Mouse (Mus musculus): ENCODE measurements around the gene Col12a1. TPM values are rescaled to one million over a fixed set of nuclear protein-coding genes. Genes with fewer than 3 reads are reported as not detected.

Col12a1 gene
- polyA plus RNA-seq, 1 experiment from 2014 or later, result 191 TPM

DNA sequence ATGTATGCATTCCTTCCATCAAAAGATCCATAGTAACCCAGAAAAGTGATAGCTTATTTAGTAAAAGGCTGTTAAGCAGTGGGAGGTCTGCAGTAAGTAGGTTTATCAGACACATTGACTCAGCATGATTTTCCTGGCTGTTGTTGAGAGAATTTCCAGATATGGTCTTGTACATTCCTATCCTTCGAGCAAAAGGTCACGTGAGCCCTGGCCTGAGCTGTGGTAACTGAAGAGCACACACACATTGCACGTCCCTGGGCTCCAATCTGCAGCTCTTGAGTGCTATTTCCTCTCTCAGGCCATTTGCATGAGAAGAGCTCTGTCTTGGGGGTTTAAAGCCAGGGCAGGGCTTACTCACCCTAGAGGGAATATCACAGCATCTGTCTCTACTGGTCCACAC lies 101.3 kb downstream of the Col12a1 start:
- Histone ChIP-seq H3K27ac (no peak overlapping the region), H3K4me3 (no peak overlapping the region), H3K4me1 (no peaks in the 10 kb centered on the region), H3K4me2 (no peak overlapping the region), H3K36me3 (peaks cover 47% of the 10 kb centered on the region), H3K9me3 (no peaks in the 10 kb centered on the region), H3K9ac (no peak overlapping the region), H3K27me3 (no peaks in the 10 kb centered on the region)
- no peak for ATAC-seq (ENCODE audit: insufficient number of reproducible peaks, low FRiP score, low TSS enrichment, low read depth)
- 24% methylated on average over 3 of the region's 3 CpGs for WGBS

DNA sequence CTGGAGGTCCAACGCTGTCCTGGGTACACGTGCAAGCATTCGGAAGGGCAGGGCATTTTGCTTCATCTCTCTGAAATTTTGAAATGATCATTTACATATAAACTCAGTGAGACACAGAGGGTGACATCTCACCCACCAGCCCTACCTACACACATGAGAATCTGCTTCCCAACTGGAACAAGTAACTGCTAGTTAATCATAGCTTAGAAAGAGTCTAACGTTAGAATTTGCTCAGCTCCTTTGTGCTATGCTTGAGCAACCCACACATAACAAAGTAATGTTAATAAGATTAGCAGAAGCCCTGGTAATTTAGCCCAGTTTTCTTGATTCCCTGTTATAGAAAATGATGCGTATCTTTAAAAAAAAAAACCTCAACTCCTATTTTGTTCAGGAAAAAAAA lies 102.6 kb downstream of the Col12a1 start:
- H3K27ac ChIP-seq, result no peak overlapping the region

DNA sequence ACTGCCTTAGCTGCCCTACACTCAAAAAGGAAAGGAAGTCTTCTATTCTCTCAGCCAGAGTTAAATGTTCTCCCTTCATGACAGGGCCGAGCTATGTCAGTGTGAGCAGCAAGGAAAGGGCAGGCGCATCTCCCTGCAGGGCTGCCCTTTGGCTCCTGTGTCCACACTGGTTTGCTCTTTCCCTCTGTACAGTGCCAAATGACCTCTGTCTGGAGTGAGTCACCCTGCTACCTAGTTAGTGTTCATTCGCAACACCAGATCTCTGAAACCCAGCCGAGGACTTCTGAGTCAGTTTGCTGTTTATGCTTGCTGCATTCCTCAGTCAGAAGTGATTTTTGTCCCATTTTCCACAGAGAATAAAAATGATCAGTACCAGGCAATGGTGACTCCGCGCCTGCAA lies 108.3 kb downstream of the Col12a1 start:
- Histone ChIP-seq H3K4me2 (no peak overlapping the region), H3K4me1 (peaks cover 14% of the 10 kb centered on the region), H3K9me3 (no peaks in the 10 kb centered on the region), H3K36me3 (peaks cover 40% of the 10 kb centered on the region), H3K27ac (peak overlapping the region; percentile 43), H3K4me3 (no peak overlapping the region), H3K27me3 (no peaks in the 10 kb centered on the region), H3K9ac (no peak overlapping the region)
- no peak for ATAC-seq (ENCODE audit: insufficient number of reproducible peaks, low FRiP score, low TSS enrichment, low read depth)
- WGBS, result 87% methylated on average over 6 of the region's 6 CpGs

More for the DNA sequence above, 102.6 kb downstream of the Col12a1 start:
- Histone ChIP-seq H3K27me3 (no peaks in the 10 kb centered on the region), H3K36me3 (peaks cover 55% of the 10 kb centered on the region), H3K4me2 (no peak overlapping the region), H3K4me3 (no peak overlapping the region), H3K9me3 (no peaks in the 10 kb centered on the region), H3K4me1 (no peaks in the 10 kb centered on the region), H3K9ac (no peak overlapping the region)
- ATAC-seq (ENCODE audit: insufficient number of reproducible peaks, low FRiP score, low TSS enrichment, low read depth), result no peak
- 81% methylated on average over 5 of the region's 5 CpGs for WGBS

DNA sequence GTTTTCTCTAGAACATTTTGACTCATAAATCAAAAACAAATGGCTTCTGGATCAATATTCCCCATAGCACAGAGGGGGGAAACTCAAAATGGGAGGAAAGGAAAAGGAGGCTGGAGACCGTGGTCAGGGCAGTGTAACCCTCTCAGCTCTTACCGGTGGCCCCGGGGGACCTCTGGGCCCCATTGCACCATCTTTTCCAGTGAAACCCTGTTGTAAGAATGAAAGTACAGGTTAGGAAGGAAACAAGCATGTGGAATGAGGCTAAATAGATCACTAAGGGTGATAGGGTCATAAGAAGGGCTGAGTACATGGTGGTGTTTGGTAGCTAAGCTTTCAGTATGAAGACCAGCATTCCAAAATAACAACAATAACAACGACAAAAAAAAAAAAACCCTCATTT lies 109.0 kb downstream of the Col12a1 start:
- Histone ChIP-seq H3K4me3 (no peak overlapping the region), H3K9ac (no peak overlapping the region), H3K9me3 (no peaks in the 10 kb centered on the region), H3K4me1 (peaks cover 14% of the 10 kb centered on the region), H3K27me3 (no peaks in the 10 kb centered on the region), H3K36me3 (peaks cover 36% of the 10 kb centered on the region), H3K27ac (peak overlapping the region; percentile 54), H3K4me2 (no peak overlapping the region)
- ATAC-seq (ENCODE audit: insufficient number of reproducible peaks, low FRiP score, low TSS enrichment, low read depth), result no peak
- WGBS, result 73% methylated on average over 4 of the region's 4 CpGs

- peaks cover 20% of the 10 kb centered on the region for H3K4me1 ChIP-seq
- H3K36me3 ChIP-seq, result peaks cover 41% of the 10 kb centered on the region
- no peaks in the 10 kb centered on the region for H3K27me3 ChIP-seq
- no peak overlapping the region for H3K9ac ChIP-seq
- H3K4me2 ChIP-seq, result no peak overlapping the region
- H3K27ac ChIP-seq, result peak overlapping the region; percentile 68; the same call in 1 of the 2 replicates
- no peak overlapping the region for H3K4me3 ChIP-seq
- H3K9me3 ChIP-seq, result no peaks in the 10 kb centered on the region
- WGBS, result 31% methylated on average over 1 of the region's 1 CpGs
- no peak for ATAC-seq (ENCODE audit: insufficient number of reproducible peaks, low FRiP score, low TSS enrichment, low read depth)
Observed at GRCm38 (mm10) chr9:79608795-79609194, 109.8 kb downstream of the Col12a1 start.

GRCm38 (mm10) chr9:79608062-79608531 lies 110.5 kb downstream of the Col12a1 start:
- Histone ChIP-seq H3K9me3 (no peaks in the 10 kb centered on the region), H3K4me2 (no peak overlapping the region), H3K27me3 (no peaks in the 10 kb centered on the region), H3K36me3 (peaks cover 36% of the 10 kb centered on the region), H3K4me1 (peaks cover 20% of the 10 kb centered on the region), H3K27ac (peak overlapping the region; percentile 87), H3K9ac (no peak overlapping the region), H3K4me3 (no peak overlapping the region)
- peak; percentile 73 for ATAC-seq (ENCODE audit: insufficient number of reproducible peaks, low FRiP score, low TSS enrichment, low read depth)
- WGBS, result 37% methylated on average over 4 of the region's 4 CpGs

GRCm38 (mm10) chr9:79606122-79606521 lies 112.5 kb downstream of the Col12a1 start:
- Histone ChIP-seq H3K27ac (0 out of 2 replicates have a peak overlapping the region, but pooled peaks have one; percentile 43), H3K36me3 (peaks cover 28% of the 10 kb centered on the region)

DNA sequence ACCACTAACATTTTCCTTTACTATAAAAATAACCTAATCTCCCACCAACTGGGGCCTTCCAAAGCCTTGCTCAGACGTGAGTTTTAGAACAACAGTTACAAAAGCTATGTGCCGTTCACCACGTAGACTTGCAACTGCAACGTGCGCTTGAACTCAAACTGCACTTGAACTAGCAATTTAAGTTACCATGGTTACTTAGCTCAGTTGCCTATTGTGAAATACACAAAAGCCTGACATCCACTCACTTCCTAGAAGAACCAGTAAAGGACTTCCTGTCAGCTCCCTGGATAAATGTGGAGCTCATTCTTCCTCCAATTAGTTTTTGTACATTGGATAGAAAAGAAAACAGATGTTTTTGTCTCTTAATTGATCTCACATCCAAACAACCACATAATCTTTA lies 112.9 kb downstream of the Col12a1 start:
- no peaks in the 10 kb centered on the region for H3K27me3 ChIP-seq
- 48% methylated on average over 5 of the region's 5 CpGs for WGBS
- no peak overlapping the region for H3K4me2 ChIP-seq
- no peak overlapping the region for H3K4me3 ChIP-seq
- H3K4me1 ChIP-seq, result peaks cover 20% of the 10 kb centered on the region
- peaks cover 26% of the 10 kb centered on the region for H3K36me3 ChIP-seq
- H3K27ac ChIP-seq, result 0 out of 2 replicates have a peak overlapping the region, but pooled peaks have one; percentile 43
- no peak for ATAC-seq (ENCODE audit: insufficient number of reproducible peaks, low FRiP score, low TSS enrichment, low read depth)
- no peaks in the 10 kb centered on the region for H3K9me3 ChIP-seq
- H3K9ac ChIP-seq, result no peak overlapping the region

More at GRCm38 (mm10) chr9:79606122-79606521, 112.5 kb downstream of the Col12a1 start:
- no peak for ATAC-seq (ENCODE audit: insufficient number of reproducible peaks, low FRiP score, low TSS enrichment, low read depth)
- peaks cover 20% of the 10 kb centered on the region for H3K4me1 ChIP-seq
- H3K27me3 ChIP-seq, result no peaks in the 10 kb centered on the region
- H3K9ac ChIP-seq, result no peak overlapping the region
- H3K9me3 ChIP-seq, result no peaks in the 10 kb centered on the region
- H3K4me2 ChIP-seq, result no peak overlapping the region
- 65% methylated on average over 5 of the region's 5 CpGs for WGBS
- no peak overlapping the region for H3K4me3 ChIP-seq

DNA sequence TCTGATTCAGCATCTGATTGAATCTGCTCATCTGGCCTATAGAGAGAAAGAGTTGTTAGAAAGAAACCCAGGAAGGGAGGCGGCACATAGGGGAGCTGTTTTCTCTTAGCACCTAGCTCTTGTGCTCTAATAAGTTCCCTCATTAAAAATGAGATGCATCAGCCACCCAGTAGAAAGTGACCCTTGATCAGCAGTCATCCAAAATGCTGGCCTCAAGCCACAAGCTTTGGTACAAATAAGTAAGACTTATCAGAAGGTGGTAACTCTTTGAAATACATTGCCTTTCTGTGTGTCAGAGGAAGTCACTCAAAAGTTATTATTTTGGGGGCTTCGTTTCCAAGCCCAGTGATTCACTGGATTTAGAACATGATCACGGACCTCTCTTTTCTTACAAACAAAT lies 114.1 kb downstream of the Col12a1 start:
- H3K4me1 ChIP-seq, result peaks cover 21% of the 10 kb centered on the region
- H3K27ac ChIP-seq, result peak overlapping the region; percentile 75
- no peak overlapping the region for H3K4me3 ChIP-seq
- WGBS, result 78% methylated on average over 3 of the region's 3 CpGs
- H3K4me2 ChIP-seq, result no peak overlapping the region
- H3K9ac ChIP-seq, result no peak overlapping the region
- no peak for ATAC-seq (ENCODE audit: insufficient number of reproducible peaks, low FRiP score, low TSS enrichment, low read depth)
- peaks cover 32% of the 10 kb centered on the region for H3K36me3 ChIP-seq
- H3K27me3 ChIP-seq, result no peaks in the 10 kb centered on the region
- no peaks in the 10 kb centered on the region for H3K9me3 ChIP-seq

- ATAC-seq (ENCODE audit: insufficient number of reproducible peaks, low FRiP score, low TSS enrichment, low read depth), result no peak
- peak overlapping the region; percentile 75; the same call in 1 of the 2 replicates for H3K27ac ChIP-seq
- no peak overlapping the region for H3K9ac ChIP-seq
- no peak overlapping the region for H3K4me3 ChIP-seq
- H3K4me2 ChIP-seq, result no peak overlapping the region
- peaks cover 22% of the 10 kb centered on the region for H3K4me1 ChIP-seq
- WGBS, result 58% methylated on average over 2 of the region's 2 CpGs
- peaks cover 36% of the 10 kb centered on the region for H3K36me3 ChIP-seq
- H3K27me3 ChIP-seq, result no peaks in the 10 kb centered on the region
- no peaks in the 10 kb centered on the region for H3K9me3 ChIP-seq
Observed at GRCm38 (mm10) chr9:79603448-79603847, 115.2 kb downstream of the Col12a1 start.

GRCm38 (mm10) chr9:79600237-79600570 lies 118.4 kb downstream of the Col12a1 start:
- Histone ChIP-seq H3K4me3 (no peak overlapping the region), H3K9ac (no peak overlapping the region), H3K9me3 (no peaks in the 10 kb centered on the region), H3K36me3 (peaks cover 41% of the 10 kb centered on the region), H3K4me2 (no peak overlapping the region), H3K27me3 (no peaks in the 10 kb centered on the region), H3K27ac (no peak overlapping the region), H3K4me1 (peaks cover 13% of the 10 kb centered on the region)
- ATAC-seq (ENCODE audit: insufficient number of reproducible peaks, low FRiP score, low TSS enrichment, low read depth), result no peak
- WGBS, result 86% methylated on average over 3 of the region's 3 CpGs

DNA sequence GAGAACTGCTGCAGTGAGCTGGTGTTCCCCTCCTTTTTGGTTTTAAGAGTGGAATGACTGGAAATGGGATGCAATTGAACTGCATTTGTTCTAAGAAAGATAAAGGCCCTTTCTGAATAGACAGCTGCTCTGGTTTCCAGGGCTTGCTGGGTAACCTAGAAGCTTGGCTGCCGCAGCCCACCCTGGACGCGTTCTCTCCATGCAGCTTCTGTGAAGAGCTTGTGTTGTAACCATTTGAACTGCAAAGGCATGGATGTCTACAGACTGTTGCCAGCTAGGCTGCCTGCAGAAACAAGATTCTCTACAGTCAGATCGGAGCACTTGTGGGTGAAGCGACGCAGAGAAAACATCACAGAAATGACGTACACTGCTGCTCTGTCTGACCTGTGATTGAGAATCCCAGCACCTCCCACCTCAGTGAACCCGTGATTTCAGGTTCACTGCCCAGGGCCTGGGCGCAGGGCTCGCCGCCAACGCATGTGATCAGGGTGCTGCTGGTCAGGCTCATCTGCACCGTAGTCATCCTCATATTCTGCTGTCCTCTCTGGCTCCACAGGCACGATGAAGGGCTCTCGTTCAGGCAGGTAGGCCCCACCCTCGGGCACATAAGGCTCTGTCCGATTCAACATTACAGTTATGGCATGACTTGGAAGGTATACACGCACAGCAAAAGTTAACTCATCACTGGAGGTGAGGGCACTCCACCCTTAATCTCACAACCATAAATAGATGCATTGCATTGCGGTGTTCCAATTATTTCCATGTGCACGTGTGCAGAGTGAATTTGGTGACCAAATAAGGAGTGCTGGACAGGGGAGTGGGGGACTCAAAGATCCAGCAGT lies 119.0 kb downstream of the Col12a1 start:
- WGBS, result 82% methylated on average over 20 of the region's 20 CpGs

More for the DNA sequence above, 119.0 kb downstream of the Col12a1 start:
- Histone ChIP-seq H3K9ac (no peak overlapping the region), H3K27me3 (no peaks in the 10 kb centered on the region), H3K4me2 (no peak overlapping the region), H3K27ac (peak overlapping the region; percentile 22), H3K9me3 (no peaks in the 10 kb centered on the region), H3K36me3 (peaks cover 40% of the 10 kb centered on the region), H3K4me1 (peaks cover 13% of the 10 kb centered on the region), H3K4me3 (no peak overlapping the region)
- no peak for ATAC-seq (ENCODE audit: insufficient number of reproducible peaks, low FRiP score, low TSS enrichment, low read depth)

Data from limb, embryonic 15.5 days (tissue).